Mouse (Mus musculus) kidney, embryonic 15.5 days (tissue): ENCODE measurements around the gene Dcun1d4. TPM values are rescaled to one million over a fixed set of nuclear protein-coding genes. Genes with fewer than 3 reads are reported as not detected.

Source experiments
- polyA plus RNA-seq: library from polyadenylated mRNA; unstranded; fragments of >200 nt; fragmentation: Nextera tagmentation; extraction: Ambion mirVana; gene quantifications from 2 replicates; pipeline ENCODE4 v1.2.1, GENCODE M21; 2015

Dcun1d4 gene
- polyA plus RNA-seq, 1 experiment from 2014 or later = 24.7 TPM

Other genes starting within 250 kb of the Dcun1d4 start
- gene Fryl, start 224.4 kb upstream of the Dcun1d4 start, polyA plus RNA-seq = 34.4 and 34.8 TPM in 2 replicates
- 237 and 247 TPM in 2 replicates for gene Ociad1, start 188.2 kb upstream of the Dcun1d4 start, polyA plus RNA-seq
- 11.4 and 12.4 TPM in 2 replicates for gene Ociad2, start 140.0 kb upstream of the Dcun1d4 start, polyA plus RNA-seq
- 0.27 and 0.57 TPM in 2 replicates for gene Cwh43, start 74.9 kb upstream of the Dcun1d4 start, polyA plus RNA-seq
- 0.08 and 0.17 TPM in 2 replicates for gene Lrrc66, start 151.5 kb downstream of the Dcun1d4 start, polyA plus RNA-seq
- 24.5 and 25.0 TPM in 2 replicates for gene Sgcb, start 166.8 kb downstream of the Dcun1d4 start, polyA plus RNA-seq
- gene Spata18, start 170.4 kb downstream of the Dcun1d4 start, polyA plus RNA-seq = 0.08 and 0.18 TPM in 2 replicates